Mouse (Mus musculus): Measurements from ENCODE around the gene Ankar.

Ankar gene

GRCm38 (mm10) chr1:72710753-72711653 is 10.6 kb upstream of the Ankar start, which contains the start of gene Rpl37a:
Gene Rpl37a, plus strand, starts transcription at chr1:72711290.
- peak; percentile 97 to 98 for DNase-seq

- DNase-seq, result no peak
Observed at GRCm38 (mm10) chr1:72707525-72707924, 7.1 kb upstream of the Ankar start.

- peak; percentile 68 to 75 for DNase-seq
Observed at GRCm38 (mm10) chr1:72698651-72699050, 1.7 kb downstream of the Ankar start.

GRCm38 (mm10) chr1:72696256-72696655 is 4.1 kb downstream of the Ankar start:
- DNase-seq, result no peak

GRCm38 (mm10) chr1:72673070-72673469 is 27.3 kb downstream of the Ankar start:
- DNase-seq, result no peak

- peak; percentile 70 to 78 for DNase-seq
Observed at GRCm38 (mm10) chr1:72640658-72641410, 59.5 kb downstream of the Ankar start.

- DNase-seq, result no peak
Observed at GRCm38 (mm10) chr1:72635221-72635620, 65.2 kb downstream of the Ankar start.

- DNase-seq, result no peak
Observed at GRCm38 (mm10) chr1:72612172-72612571, 88.2 kb downstream of the Ankar start.

- peak; percentile 27 to 45 for DNase-seq
Observed at GRCm38 (mm10) chr1:72609887-72610877, 90.2 kb downstream of the Ankar start.

GRCm38 (mm10) chr1:72609129-72609528 is 91.2 kb downstream of the Ankar start:
- DNase-seq, result no peak

- DNase-seq, result peak in 1 of 2 experiments; percentile 19
Observed at GRCm38 (mm10) chr1:72606186-72606673, 94.1 kb downstream of the Ankar start.

- DNase-seq, result no peak
Observed at GRCm38 (mm10) chr1:72602803-72603202, 97.6 kb downstream of the Ankar start.

GRCm38 (mm10) chr1:72602186-72602585 is 98.2 kb downstream of the Ankar start:
- no peak for DNase-seq

- DNase-seq, result no peak
Observed at GRCm38 (mm10) chr1:72601233-72601632, 99.1 kb downstream of the Ankar start.

GRCm38 (mm10) chr1:72600778-72601177 is 99.6 kb downstream of the Ankar start:
- DNase-seq, result no peak

GRCm38 (mm10) chr1:72599146-72600101 is 101.0 kb downstream of the Ankar start:
- peak; percentile 71 to 75 for DNase-seq

GRCm38 (mm10) chr1:72596231-72596630 is 104.1 kb downstream of the Ankar start:
- no peak for DNase-seq

GRCm38 (mm10) chr1:72595686-72596085 is 104.7 kb downstream of the Ankar start:
- no peak for DNase-seq

- DNase-seq, result peak; percentile 25 to 47
Observed at GRCm38 (mm10) chr1:72593340-72593951, 106.9 kb downstream of the Ankar start.

Data from kidney, postnatal 4 days (tissue).